Mouse (Mus musculus) forelimb bud, embryonic 11.5 days (tissue): ENCODE data around the gene Klhl32.
"Not testable (repeated sequence)": the region's sequence is repeated elsewhere in the genome, so short reads cannot be mapped to it uniquely, and the experiment has no call there.

Experiments used
- DNase-seq: peaks from one replicate; pipeline ENCODE4 v3.0.0-alpha.2; 2012; ENCODE audit warnings: low read depth, low spot score

Gene Klhl32

GRCm38 (mm10) chr4:24795180-24795579, 55.7 kb downstream of the Klhl32 start:
- DNase-seq = no peak

- no peak for DNase-seq
Observed at GRCm38 (mm10) chr4:24793726-24794345, 57.1 kb downstream of the Klhl32 start.

- no peak for DNase-seq
Observed at GRCm38 (mm10) chr4:24792416-24792981, 58.4 kb downstream of the Klhl32 start.

GRCm38 (mm10) chr4:24789331-24789730, 61.6 kb downstream of the Klhl32 start:
- no peak for DNase-seq

- DNase-seq = no peak
Observed at GRCm38 (mm10) chr4:24785757-24786532, 65.0 kb downstream of the Klhl32 start.

- no peak for DNase-seq
Observed at GRCm38 (mm10) chr4:24765919-24766318, 85.0 kb downstream of the Klhl32 start.

- no peak for DNase-seq
Observed at GRCm38 (mm10) chr4:24765469-24765868, 85.5 kb downstream of the Klhl32 start.

- no peak for DNase-seq
Observed at GRCm38 (mm10) chr4:24764558-24764957, 86.4 kb downstream of the Klhl32 start.

GRCm38 (mm10) chr4:24763451-24763850, 87.5 kb downstream of the Klhl32 start:
- DNase-seq = no peak

- DNase-seq = no peak
Observed at GRCm38 (mm10) chr4:24758954-24759353, 92.0 kb downstream of the Klhl32 start.

GRCm38 (mm10) chr4:24752517-24753208, 98.3 kb downstream of the Klhl32 start:
- DNase-seq = peak; percentile 1

GRCm38 (mm10) chr4:24737080-24737479, 113.8 kb downstream of the Klhl32 start:
- no peak for DNase-seq

GRCm38 (mm10) chr4:24720834-24721233, 130.1 kb downstream of the Klhl32 start:
- DNase-seq = peak; percentile 77

- DNase-seq = no peak
Observed at GRCm38 (mm10) chr4:24715559-24715958, 135.4 kb downstream of the Klhl32 start.

GRCm38 (mm10) chr4:24714367-24714766, 136.6 kb downstream of the Klhl32 start:
- DNase-seq = no peak

GRCm38 (mm10) chr4:24698528-24699117, 152.3 kb downstream of the Klhl32 start:
- no peak for DNase-seq

GRCm38 (mm10) chr4:24680080-24680479, 170.8 kb downstream of the Klhl32 start:
- DNase-seq = no peak

- no peak for DNase-seq
Observed at GRCm38 (mm10) chr4:24670007-24670406, 180.9 kb downstream of the Klhl32 start.

GRCm38 (mm10) chr4:24659218-24659617, 191.7 kb downstream of the Klhl32 start:
- DNase-seq = no peak

- DNase-seq = not testable (repeated sequence)
Observed at GRCm38 (mm10) chr4:24644735-24645134, 206.2 kb downstream of the Klhl32 start.

GRCm38 (mm10) chr4:24642306-24642705, 208.6 kb downstream of the Klhl32 start:
- no peak for DNase-seq
